Mouse (Mus musculus): ENCODE results near the gene Sema6d.
"Not testable (repeated sequence)": the region's sequence is repeated elsewhere in the genome, so short reads cannot be mapped to it uniquely, and the experiment has no call there.

GRCm38 (mm10) chr2:124334655-124335054 lies 244.9 kb downstream of the Sema6d start:
- TF ChIP-seq CTCF (IDR thresholded peaks at IDR 0.05; ENCODE audit: borderline replicate concordance, insufficient read depth, low read length); POLR2A (IDR thresholded peaks at IDR 0.05; ENCODE audit: low read depth, low read length): not testable (repeated sequence)
